Mouse (Mus musculus): ENCODE results near the gene Sbf2. TPM values are rescaled to one million over a fixed set of nuclear protein-coding genes. Genes with fewer than 3 reads are reported as not detected.
"Not testable (repeated sequence)": the region's sequence is repeated elsewhere in the genome, so short reads cannot be mapped to it uniquely, and the experiment has no call there.

Gene Sbf2
- total RNA-seq, 2 experiments from 2014 or later: 9.2 to 11.7 TPM

GRCm38 (mm10) chr7:110587721-110588120 is 27.0 kb downstream of the Sbf2 start:
- intact Hi-C loops (cut with DNase I): no loop called here
- no peak for DNase-seq

- intact Hi-C loops (cut with DNase I): no loop called here
Measured at GRCm38 (mm10) chr7:110585250-110585649, 29.5 kb downstream of the Sbf2 start.

GRCm38 (mm10) chr7:110584159-110584558 is 30.6 kb downstream of the Sbf2 start:
- no peak for DNase-seq
- intact Hi-C loops (cut with DNase I): no loop called here

More at GRCm38 (mm10) chr7:110585250-110585649, 29.5 kb downstream of the Sbf2 start:
- no peak for DNase-seq

GRCm38 (mm10) chr7:110583705-110584104 is 31.0 kb downstream of the Sbf2 start:
- intact Hi-C loops (cut with DNase I): no loop called here
- DNase-seq: no peak

- peak in 1 of 2 experiments; percentile 14 for DNase-seq
- intact Hi-C loops (cut with DNase I): no loop called here
Measured at GRCm38 (mm10) chr7:110565815-110566549, 48.7 kb downstream of the Sbf2 start.

- intact Hi-C loops (cut with DNase I): no loop called here
- DNase-seq: no peak
Measured at GRCm38 (mm10) chr7:110561647-110562046, 53.1 kb downstream of the Sbf2 start.

- DNase-seq: no peak
Measured at GRCm38 (mm10) chr7:110557001-110557400, 57.7 kb downstream of the Sbf2 start.

GRCm38 (mm10) chr7:110556221-110556620 is 58.5 kb downstream of the Sbf2 start:
- no peak for DNase-seq
- intact Hi-C loops (cut with DNase I): loop anchor here (2.0 kb wide), 1 partner anchor 73 kb away; no protein-coding TSS in a partner anchor

More at GRCm38 (mm10) chr7:110557001-110557400, 57.7 kb downstream of the Sbf2 start:
- intact Hi-C loops (cut with DNase I): loop anchor here (2.0 kb wide), 1 partner anchor 72 kb away; no protein-coding TSS in a partner anchor

- no peak for DNase-seq
- intact Hi-C loops (cut with DNase I): no loop called here
Measured at GRCm38 (mm10) chr7:110555260-110555659, 59.5 kb downstream of the Sbf2 start.

GRCm38 (mm10) chr7:110548268-110548667 is 66.5 kb downstream of the Sbf2 start:
- no peak for DNase-seq
- intact Hi-C loops (cut with DNase I): loop anchor here (2.0 kb wide), 1 partner anchor 83 kb away; no protein-coding TSS in a partner anchor

GRCm38 (mm10) chr7:110543341-110543740 is 71.4 kb downstream of the Sbf2 start:
- no peak for DNase-seq
- intact Hi-C loops (cut with DNase I): no loop called here

- DNase-seq: no peak
- intact Hi-C loops (cut with DNase I): no loop called here
Measured at GRCm38 (mm10) chr7:110539266-110539665, 75.5 kb downstream of the Sbf2 start.

GRCm38 (mm10) chr7:110530295-110530694 is 84.4 kb downstream of the Sbf2 start:
- intact Hi-C loops (cut with DNase I): not testable (repeated sequence)

GRCm38 (mm10) chr7:110525090-110525775 is 89.5 kb downstream of the Sbf2 start:
- intact Hi-C loops (cut with DNase I): no loop called here
- no peak for DNase-seq

More at GRCm38 (mm10) chr7:110530295-110530694, 84.4 kb downstream of the Sbf2 start:
- DNase-seq: not testable (repeated sequence)

- no peak for DNase-seq
- intact Hi-C loops (cut with DNase I): no loop called here
Measured at GRCm38 (mm10) chr7:110516241-110517220, 98.2 kb downstream of the Sbf2 start.

- intact Hi-C loops (cut with DNase I): no loop called here
Measured at GRCm38 (mm10) chr7:110514131-110514530, 100.6 kb downstream of the Sbf2 start.

GRCm38 (mm10) chr7:110498653-110499052 is 116.1 kb downstream of the Sbf2 start:
- intact Hi-C loops (cut with DNase I): no loop called here
- no peak for DNase-seq

More at GRCm38 (mm10) chr7:110514131-110514530, 100.6 kb downstream of the Sbf2 start:
- DNase-seq: no peak

- DNase-seq: no peak
- intact Hi-C loops (cut with DNase I): no loop called here
Measured at GRCm38 (mm10) chr7:110491038-110491437, 123.7 kb downstream of the Sbf2 start.

GRCm38 (mm10) chr7:110485051-110485450 is 129.7 kb downstream of the Sbf2 start:
- DNase-seq: no peak
- intact Hi-C loops (cut with DNase I): no loop called here

GRCm38 (mm10) chr7:110470987-110471386 is 143.7 kb downstream of the Sbf2 start:
- no peak for DNase-seq
- intact Hi-C loops (cut with DNase I): no loop called here
